Mouse (Mus musculus) layer of hippocampus, adult 18-20 months (tissue): Measurements from ENCODE around the gene Krtcap2. TPM values are rescaled to one million over a fixed set of nuclear protein-coding genes. Genes with fewer than 3 reads are reported as not detected.

Experiments used
- DNase-seq, 2 experiments: peaks; one replicate each; pipeline ENCODE4 v3.0.0; 2022; ENCODE audit warnings: low spot score in 2 of 2
- total RNA-seq, 2 experiments: library from RNA; stranded (reverse); gene quantifications; 2 replicates each; pipeline ENCODE4 v1.2.3; 2021

Krtcap2 gene
- total RNA-seq, 2 experiments from 2014 or later: 78.0 to 81.3 TPM

DNA sequence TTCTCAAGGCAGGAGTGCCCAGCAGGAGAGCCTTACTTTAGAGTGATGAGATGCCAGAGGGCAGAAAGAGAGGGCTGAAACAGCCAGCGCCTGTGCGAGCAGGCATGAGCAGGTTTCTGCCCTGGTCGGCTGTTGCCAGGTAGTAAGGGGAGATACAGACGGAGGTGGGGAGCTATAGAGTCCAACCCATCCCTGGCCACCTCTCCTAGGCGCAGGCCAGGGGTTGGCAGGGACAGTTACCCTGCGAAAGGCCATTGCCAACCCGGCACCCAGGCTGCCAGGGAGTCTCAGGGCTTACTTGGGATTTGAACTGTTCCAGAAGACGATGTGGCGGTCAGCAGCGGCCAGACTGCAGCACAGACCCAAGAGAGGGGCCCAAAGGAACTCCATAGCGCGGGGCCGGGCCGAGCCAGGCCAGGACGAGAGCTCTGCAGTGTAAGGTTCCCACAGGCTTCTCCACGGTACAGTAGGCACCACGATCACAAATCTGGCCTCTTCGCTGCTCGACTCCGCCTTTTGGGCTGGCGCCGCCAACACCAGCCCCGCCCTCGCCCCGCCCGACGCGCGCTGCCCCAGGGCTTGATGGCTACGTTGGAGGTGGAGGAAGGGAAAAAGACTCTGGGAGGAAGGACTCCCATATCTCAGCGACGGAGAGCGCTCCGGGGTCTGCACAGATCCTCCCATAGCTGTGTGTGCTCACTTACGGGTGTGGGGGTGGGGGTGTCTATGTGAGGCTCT, 33.6 kb downstream of the Krtcap2 start:
- DNase-seq: peak; percentile 81 to 92

DNA sequence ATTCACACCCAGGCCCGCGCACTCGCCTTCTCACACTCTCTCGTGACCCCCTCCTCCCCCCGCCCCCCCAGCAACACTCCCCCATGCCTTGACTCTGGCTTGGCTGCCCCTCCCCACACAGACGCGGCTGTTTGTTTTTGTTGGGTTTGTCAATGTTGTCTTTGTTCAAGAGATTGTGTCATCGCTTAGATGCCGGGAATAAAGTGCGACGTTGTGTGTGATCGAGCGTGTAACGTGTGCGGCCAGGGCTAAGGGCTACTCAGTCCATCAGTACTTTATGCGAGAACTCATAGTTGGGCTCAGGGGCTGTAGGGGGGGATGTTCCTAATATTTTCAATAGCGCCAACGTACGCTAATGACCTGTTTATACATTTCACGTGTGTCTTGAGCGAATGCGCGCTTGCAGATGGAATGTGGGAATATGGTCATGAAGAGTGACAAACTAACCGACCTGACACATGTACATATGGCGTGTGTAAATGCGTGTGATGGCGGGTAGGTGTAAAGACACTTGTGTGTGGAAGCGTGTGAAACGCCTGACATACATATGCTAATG, 34.4 kb downstream of the Krtcap2 start:
- peak in 1 of 2 experiments; percentile 72 for DNase-seq

GRCm38 (mm10) chr3:89280606-89281511, 35.1 kb downstream of the Krtcap2 start, which contains the start of gene Efna1:
Gene Efna1 (minus strand): TSS chr3:89281142.
- peak; percentile 48 to 58 for DNase-seq

DNA sequence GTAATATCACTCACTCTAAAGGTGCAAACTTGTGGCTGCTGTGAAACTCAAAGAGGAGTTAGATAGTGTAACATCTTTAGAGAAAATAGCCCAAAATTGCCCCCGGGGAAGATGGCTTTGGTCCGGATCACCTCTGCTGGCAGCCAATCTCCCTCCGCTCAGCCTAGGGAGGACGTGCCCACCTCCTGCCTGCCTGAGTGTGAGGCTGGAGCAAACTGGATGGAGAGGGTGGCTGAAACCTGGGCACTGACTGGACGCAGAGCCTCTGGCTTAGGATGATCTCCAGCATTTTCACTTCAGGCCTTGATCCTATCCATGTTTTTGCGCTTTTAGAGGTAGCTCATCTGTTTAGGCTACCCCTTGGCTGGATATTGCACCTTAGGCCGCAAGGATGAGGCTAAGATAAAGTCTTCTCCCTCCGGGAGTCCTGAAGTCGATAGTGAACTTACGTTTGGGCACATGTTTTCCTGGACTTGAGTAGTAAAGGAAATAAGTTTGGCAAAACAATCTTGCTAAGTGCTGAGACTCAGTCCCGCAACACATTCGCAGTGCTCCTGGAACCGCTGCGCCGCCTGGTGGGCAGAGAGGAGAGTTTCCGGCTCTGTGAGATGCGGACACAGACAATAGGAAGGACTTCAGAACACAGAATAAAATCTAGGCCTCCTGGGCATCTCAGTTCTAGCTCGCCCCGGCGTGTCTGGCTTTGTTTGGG, 36.0 kb downstream of the Krtcap2 start:
- DNase-seq: peak; percentile 68 to 87

DNA sequence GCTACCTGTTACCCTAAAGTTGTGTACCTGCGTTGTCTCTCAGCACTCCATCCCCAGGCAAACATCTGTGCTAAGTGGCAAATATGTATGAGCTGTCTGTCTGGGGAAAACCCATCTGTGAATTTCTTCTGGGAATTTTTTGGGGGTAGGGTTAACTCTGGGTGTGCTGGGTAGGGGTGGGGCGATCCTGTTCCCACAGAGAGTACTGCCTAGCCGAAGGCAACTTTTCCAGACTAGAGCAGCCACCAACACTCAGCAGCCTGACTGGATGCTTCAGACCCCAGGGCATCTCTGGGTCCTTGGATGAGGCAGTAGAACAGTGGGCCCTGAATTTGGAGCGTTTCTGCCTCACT, 36.5 kb downstream of the Krtcap2 start:
- DNase-seq: no peak

GRCm38 (mm10) chr3:89284261-89284660, 38.5 kb downstream of the Krtcap2 start:
- no peak for DNase-seq

DNA sequence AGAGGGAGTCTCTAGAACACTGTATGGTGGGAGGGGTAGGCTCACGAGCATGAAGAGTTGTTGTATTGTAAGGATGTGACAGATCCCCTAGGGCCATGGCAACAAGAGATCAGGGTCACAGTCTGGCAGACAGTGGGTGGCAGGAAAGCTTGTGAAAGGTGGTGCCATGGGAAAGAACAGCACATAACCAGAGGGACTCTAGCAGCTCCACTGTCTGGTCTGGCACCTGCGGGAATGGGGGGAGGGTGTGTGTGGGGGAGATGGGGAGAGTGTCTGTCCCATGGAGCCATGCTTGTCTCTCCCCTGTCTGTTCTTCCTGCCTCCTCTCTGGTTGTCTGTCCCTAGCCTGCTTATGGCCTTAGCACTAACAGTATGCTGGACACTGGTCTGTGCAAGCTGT, 39.8 kb downstream of the Krtcap2 start:
- DNase-seq: no peak

- no peak for DNase-seq
Measured at GRCm38 (mm10) chr3:89287286-89287685, 41.5 kb downstream of the Krtcap2 start.

DNA sequence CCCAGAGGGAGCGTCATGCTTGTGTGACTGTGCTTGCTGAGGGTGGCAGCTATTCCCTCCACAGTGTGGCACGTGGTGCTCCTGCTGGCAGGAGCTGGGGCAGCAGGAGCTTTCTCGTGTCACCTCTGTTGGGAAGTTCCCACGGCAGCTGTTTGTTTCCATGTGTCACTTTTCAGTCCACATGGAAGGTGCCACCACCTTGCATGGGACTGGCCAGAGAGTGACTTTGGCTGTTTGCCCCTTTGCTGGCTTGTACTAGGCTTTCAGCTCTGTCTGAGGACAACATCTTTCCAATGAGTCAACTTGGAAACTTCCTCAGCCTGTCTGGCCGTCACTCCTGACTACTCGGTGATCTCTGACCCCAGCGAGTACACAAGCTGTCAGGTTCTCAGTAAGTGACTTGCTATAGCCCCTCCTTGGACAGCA, 42.8 kb downstream of the Krtcap2 start:
- no peak for DNase-seq

- DNase-seq: no peak
Measured at GRCm38 (mm10) chr3:89291874-89292273, 46.1 kb downstream of the Krtcap2 start.

DNA sequence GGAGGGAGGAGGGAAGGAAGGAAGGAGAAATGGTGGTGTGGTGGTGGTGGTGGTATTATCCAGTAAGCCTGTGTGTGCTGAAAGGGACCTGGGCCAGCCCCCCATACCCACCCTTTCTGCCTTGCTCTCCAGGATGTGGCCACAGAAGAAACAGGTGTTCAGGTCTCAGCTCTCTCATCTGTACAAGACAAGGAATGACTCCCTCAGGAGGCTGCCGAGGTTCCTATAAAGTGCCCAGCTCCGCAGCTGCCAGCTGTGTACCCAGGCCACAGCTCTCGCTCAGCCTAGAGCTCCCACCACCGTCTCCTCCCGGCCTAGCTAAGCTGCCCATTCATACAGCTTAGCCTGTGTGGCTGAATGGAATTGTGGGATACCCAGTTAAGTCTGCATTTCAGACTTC, 46.5 kb downstream of the Krtcap2 start:
- DNase-seq: no peak

- no peak for DNase-seq
Measured at GRCm38 (mm10) chr3:89293247-89293918, 47.6 kb downstream of the Krtcap2 start.

DNA sequence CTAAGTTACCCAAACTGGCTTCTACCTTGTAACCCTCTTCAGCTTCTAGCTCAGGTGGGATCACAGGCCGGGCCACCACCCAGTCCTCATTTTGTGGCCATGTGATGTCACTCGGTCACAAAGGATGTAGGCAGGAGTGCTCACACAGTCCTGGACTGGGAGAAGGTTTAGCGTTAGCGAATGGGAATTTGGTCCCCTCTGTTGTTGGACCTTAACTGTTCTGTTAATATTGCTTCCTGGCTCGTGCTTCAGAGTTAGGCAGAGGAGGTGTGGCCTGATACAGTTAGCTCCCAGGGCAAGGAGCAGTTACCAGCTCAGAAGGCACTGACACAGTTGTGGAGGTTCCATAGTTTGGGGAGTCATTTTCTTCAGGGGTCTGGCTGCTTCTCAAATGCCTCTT, 48.4 kb downstream of the Krtcap2 start:
- no peak for DNase-seq

DNA sequence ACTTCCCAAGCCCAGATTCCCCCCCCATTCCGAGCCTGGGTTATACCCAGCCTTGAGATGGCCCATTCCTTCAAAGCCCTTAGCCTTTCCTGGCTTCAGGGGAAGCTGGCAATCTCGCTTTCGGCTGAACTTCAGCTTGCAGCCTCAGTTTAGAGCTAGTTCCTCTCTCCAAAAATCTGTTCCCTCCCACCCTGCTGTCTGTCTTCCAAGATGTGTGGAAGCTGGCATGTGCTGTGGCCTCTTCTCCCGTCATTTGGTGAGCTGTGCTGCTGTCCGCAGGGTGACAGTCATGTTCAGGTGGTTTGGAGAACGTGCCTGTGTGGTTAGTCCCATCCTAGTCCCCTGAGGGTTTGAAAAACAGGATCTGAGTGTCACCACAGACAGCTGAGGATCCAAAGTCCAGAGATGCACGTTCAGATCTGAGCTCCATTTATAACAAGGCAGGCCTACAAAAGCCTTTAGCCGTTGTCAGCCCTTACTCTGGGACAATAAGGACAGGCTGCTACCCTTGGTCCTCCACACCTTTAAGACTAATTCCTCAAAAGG, 50.0 kb downstream of the Krtcap2 start:
- peak in 1 of 2 experiments; percentile 62 for DNase-seq

DNA sequence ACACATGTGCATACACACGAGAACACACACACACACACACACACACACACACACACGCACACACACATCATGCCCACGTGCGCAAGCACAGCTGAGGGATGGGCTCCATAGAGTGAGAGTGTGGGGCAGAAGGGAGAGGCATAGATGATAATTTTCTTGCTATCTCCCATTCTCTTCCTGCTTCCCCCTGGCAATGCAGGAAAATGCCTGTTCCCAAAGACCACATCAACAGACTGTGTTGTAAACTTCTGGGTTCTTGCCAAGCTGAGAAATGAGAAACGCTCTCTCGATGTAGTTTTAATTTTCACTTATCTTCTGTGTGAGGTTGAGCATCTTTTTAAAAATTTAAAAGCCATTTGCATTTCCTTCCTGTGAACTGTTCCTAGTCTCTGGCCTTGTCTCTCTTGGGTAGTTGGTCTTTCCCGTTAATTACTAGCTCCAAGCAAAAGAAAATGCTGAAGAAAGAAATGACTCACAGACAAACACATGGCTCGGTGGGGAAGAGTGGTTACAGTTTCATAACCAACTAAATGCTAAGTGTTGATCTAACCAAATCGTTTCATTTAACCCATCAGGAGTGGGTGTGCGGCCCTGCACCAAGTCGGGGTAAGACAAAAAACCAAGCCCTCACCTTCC, 51.1 kb downstream of the Krtcap2 start:
- peak in 1 of 2 experiments; percentile 61 for DNase-seq

DNA sequence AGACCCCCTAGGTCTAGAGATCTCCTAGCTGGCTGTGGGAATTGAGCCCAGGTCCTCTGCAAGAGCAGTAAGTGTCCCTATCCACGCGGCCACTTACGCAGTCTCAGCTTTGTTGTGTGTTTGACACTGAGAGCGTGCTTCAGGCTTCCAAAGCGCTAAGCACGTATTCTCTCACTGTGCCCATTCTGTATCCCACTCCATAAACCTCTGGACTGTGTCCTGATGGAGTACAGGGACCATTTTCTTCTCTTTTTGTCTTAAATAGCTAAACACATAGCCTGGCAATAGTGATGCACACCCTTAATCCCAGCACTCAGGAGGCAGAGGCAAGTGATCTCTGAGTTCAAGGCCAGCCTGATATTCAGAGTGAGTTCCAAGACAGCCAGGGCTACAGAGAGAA, 53.1 kb downstream of the Krtcap2 start:
- DNase-seq: no peak

DNA sequence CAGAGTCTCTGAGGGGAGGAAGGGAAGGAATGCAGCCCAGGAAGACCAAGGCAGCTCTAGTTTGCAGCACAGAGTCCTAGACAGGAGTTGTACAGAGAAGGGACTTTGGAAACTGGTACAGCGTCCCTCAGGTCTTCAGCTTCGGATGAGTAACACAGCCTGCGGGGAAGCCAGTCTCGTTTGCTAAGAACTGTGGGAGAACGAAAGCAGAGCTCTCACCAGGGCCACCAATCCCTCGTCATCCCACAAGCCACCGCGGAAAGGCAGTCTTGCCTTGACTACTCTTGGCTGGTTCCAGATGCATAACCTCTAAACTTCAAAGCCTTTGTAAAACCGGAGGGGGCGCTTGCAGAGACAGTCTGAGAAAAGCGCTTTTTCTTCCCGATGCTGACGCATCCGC, 53.7 kb downstream of the Krtcap2 start:
- DNase-seq: peak in 1 of 2 experiments; percentile 45
